Mouse (Mus musculus) hindbrain, embryonic 13.5 days (tissue): ENCODE results near the gene Stn1. TPM values are rescaled to one million over a fixed set of nuclear protein-coding genes. Genes with fewer than 3 reads are reported as not detected.

Experiments
- ATAC-seq: fragments of 200-750 bp; cut with Nextera tagmentation; 2 replicates; pipeline ENCODE4 v1.8.0; 2017; ENCODE audit warnings: moderate TSS enrichment; ENCODE audit not compliant: low FRiP score
- H3K27ac ChIP-seq: fragments of 300-500 bp; sonication (generic); 2 replicates; pipeline ENCODE4 v1.5.1; 2015; ENCODE audit warnings: inconsistent platforms, mild to moderate bottlenecking, moderate library complexity
- H3K27me3 ChIP-seq: fragments of 300-500 bp; sonication (generic); 2 replicates; pipeline ENCODE4 v1.6.1; 2015; ENCODE audit warnings: mild to moderate bottlenecking, inconsistent platforms
- H3K36me3 ChIP-seq: fragments of 300-500 bp; sonication (generic); 2 replicates; pipeline ENCODE4 v1.6.1; 2015; ENCODE audit warnings: mild to moderate bottlenecking, inconsistent platforms
- H3K4me1 ChIP-seq: fragments of 300-500 bp; sonication (generic); replicated peaks from 2 replicates; pipeline ENCODE4 v1.6.1; 2015; ENCODE audit warnings: inconsistent platforms
- H3K4me2 ChIP-seq: fragments of 300-500 bp; sonication (generic); 2 replicates; pipeline ENCODE4 v1.6.1; 2015; ENCODE audit warnings: inconsistent platforms, mild to moderate bottlenecking, moderate library complexity
- H3K4me3 ChIP-seq: fragments of 300-500 bp; sonication (generic); 2 replicates; pipeline ENCODE4 v1.5.1; 2015; ENCODE audit warnings: mild to moderate bottlenecking, inconsistent platforms
- H3K9ac ChIP-seq: fragments of 300-500 bp; sonication (generic); 2 replicates; pipeline ENCODE4 v1.6.1; 2015; ENCODE audit warnings: mild to moderate bottlenecking, inconsistent platforms
- H3K9me3 ChIP-seq: fragments of 300-500 bp; sonication (generic); 2 replicates; pipeline ENCODE4 v1.6.1; 2016; ENCODE audit warnings: inconsistent platforms
- WGBS: fragments of 180-500 bp; shearing (Covaris S2); methylation state at CpG from one replicate; pipeline ENCODE4 v1.1.7; 2015; 5-methylcytosine and 5-hydroxymethylcytosine counted together
- polyA plus RNA-seq: library from polyadenylated mRNA; unstranded; fragments of >200 nt; fragmentation: Nextera tagmentation; extraction: Ambion mirVana; gene quantifications from 2 replicates; pipeline ENCODE4 v1.2.1, GENCODE M21; 2015

Gene Stn1
- polyA plus RNA-seq, 1 experiment from 2014 or later: 34.6 TPM

GRCm38 (mm10) chr19:47536521-47537299 is 597 bp downstream of the Stn1 start:
- peaks cover 25% of the 10 kb centered on the region for H3K4me1 ChIP-seq
- H3K27ac ChIP-seq: peak overlapping the region; percentile 72
- WGBS: 4% methylated on average over 39 of the region's 39 CpGs
- H3K9ac ChIP-seq: peak overlapping the region; percentile 73
- no peaks in the 10 kb centered on the region for H3K27me3 ChIP-seq
- no peaks in the 10 kb centered on the region for H3K9me3 ChIP-seq
- H3K4me2 ChIP-seq: peak overlapping the region; percentile 63
- H3K4me3 ChIP-seq: peak overlapping the region; percentile 51
- H3K36me3 ChIP-seq: peaks cover 8% of the 10 kb centered on the region
- peak; percentile 97 for ATAC-seq

DNA sequence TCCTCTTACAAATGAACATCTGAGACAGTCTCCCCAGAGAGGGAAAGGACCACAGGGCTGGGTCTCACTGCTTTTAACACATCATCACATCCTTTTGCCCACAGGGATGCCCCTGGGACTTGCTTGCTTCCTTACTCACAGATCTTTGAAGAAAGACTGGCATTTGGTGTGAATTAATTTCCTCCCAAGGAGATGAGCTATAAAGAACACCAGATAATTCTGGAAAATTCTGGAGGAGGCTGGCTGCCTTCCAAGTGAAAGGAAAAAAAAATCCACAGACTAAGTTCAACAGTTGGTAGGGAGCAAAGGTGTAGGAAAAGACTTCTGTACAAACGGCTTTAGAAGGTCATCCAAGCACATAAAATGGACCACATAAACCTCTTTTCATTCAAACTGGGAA is 3.2 kb downstream of the Stn1 start:
- no peak overlapping the region for H3K27ac ChIP-seq
- no peaks in the 10 kb centered on the region for H3K27me3 ChIP-seq
- peaks cover 8% of the 10 kb centered on the region for H3K36me3 ChIP-seq
- no peaks in the 10 kb centered on the region for H3K9me3 ChIP-seq
- 87% methylated on average over 1 of the region's 1 CpGs for WGBS
- ATAC-seq: no peak
- H3K9ac ChIP-seq: no peak overlapping the region
- no peak overlapping the region for H3K4me2 ChIP-seq
- H3K4me3 ChIP-seq: no peak overlapping the region
- H3K4me1 ChIP-seq: peaks cover 25% of the 10 kb centered on the region

DNA sequence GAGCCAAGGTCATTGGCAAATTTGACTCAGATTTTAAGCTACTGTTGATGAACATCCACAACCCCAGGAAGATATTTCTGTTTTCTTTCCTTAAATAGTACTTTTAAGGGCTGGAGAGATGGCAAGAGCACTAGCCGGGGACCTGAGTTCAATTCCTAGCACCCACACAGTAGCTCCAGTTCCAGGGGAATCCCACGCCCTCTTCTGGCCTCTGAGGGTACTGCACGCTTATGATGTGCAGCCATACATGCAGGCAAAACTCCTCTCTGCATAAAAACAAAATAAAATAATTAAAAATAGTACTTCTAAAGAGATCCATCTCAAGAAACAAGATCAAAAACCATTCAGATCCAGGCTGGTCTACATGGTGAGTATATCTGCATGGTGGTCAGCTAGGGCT is 4.9 kb downstream of the Stn1 start:
- H3K4me2 ChIP-seq: no peak overlapping the region
- no peak overlapping the region for H3K4me3 ChIP-seq
- WGBS: 90% methylated on average over 3 of the region's 3 CpGs
- H3K9ac ChIP-seq: no peak overlapping the region
- H3K27me3 ChIP-seq: no peaks in the 10 kb centered on the region
- peaks cover 15% of the 10 kb centered on the region for H3K4me1 ChIP-seq
- H3K36me3 ChIP-seq: peaks cover 16% of the 10 kb centered on the region
- no peaks in the 10 kb centered on the region for H3K9me3 ChIP-seq
- no peak for ATAC-seq
- no peak overlapping the region for H3K27ac ChIP-seq

GRCm38 (mm10) chr19:47531309-47531708 is 6.0 kb downstream of the Stn1 start:
- Histone ChIP-seq H3K4me1 (peaks cover 9% of the 10 kb centered on the region), H3K4me2 (no peak overlapping the region), H3K27me3 (no peaks in the 10 kb centered on the region), H3K9me3 (no peaks in the 10 kb centered on the region), H3K4me3 (no peak overlapping the region), H3K36me3 (peaks cover 24% of the 10 kb centered on the region), H3K9ac (no peak overlapping the region), H3K27ac (no peak overlapping the region)
- no peak for ATAC-seq
- WGBS: 92% methylated on average over 5 of the region's 5 CpGs

- H3K9ac ChIP-seq: no peak overlapping the region
- no peak overlapping the region for H3K27ac ChIP-seq
- H3K36me3 ChIP-seq: peaks cover 47% of the 10 kb centered on the region
- no peak overlapping the region for H3K4me2 ChIP-seq
- no peak for ATAC-seq
- no peaks in the 10 kb centered on the region for H3K9me3 ChIP-seq
- no peaks in the 10 kb centered on the region for H3K27me3 ChIP-seq
- 82% methylated on average over 21 of the region's 21 CpGs for WGBS
- no peak overlapping the region for H3K4me3 ChIP-seq
- H3K4me1 ChIP-seq: no peaks in the 10 kb centered on the region
Measured at GRCm38 (mm10) chr19:47526239-47526986, 10.9 kb downstream of the Stn1 start.

DNA sequence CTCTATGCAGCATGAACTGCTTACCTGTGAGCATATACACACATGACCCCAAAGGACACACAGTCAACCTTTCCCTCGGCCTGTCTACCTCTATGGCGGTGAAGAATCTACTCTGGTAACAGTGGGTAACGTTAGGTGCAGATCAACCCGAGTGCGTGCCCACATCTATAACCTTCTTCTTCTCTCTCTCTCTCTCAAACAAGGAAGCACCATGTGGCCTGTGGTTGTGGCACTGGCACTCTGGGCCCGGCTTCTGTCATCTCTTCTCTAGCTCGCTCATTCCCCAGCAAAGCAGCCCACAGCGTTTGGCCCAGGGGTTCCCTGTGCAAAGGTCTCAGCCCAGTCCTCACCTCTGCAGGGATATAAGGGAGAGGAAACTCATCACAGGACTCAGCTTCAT is 12.4 kb downstream of the Stn1 start:
- H3K36me3 ChIP-seq: peaks cover 47% of the 10 kb centered on the region
- H3K4me1 ChIP-seq: no peaks in the 10 kb centered on the region
- no peak overlapping the region for H3K27ac ChIP-seq
- 87% methylated on average over 8 of the region's 8 CpGs for WGBS
- no peak for ATAC-seq
- H3K4me2 ChIP-seq: no peak overlapping the region
- no peaks in the 10 kb centered on the region for H3K27me3 ChIP-seq
- no peak overlapping the region for H3K9ac ChIP-seq
- H3K4me3 ChIP-seq: no peak overlapping the region
- no peaks in the 10 kb centered on the region for H3K9me3 ChIP-seq

DNA sequence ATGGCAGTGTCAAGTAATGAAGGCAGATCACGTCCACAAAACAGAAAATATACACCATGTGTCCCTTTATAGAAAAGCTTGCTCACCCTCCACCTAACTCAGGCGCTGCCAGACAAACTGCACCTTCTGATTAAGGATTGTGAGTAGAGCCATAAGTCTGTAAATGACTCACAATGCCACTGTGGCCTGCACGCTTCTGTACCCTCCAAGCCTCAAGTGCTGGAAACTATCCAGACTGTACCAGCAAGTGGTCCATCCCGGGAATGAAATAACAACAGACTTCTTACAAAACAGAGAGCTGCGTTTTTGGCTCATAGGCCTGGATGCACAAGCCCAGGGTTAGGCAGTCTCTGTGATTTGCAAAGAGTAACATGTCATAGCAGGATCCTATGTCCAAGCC is 15.9 kb downstream of the Stn1 start:
- ATAC-seq: no peak
- H3K9ac ChIP-seq: no peak overlapping the region
- H3K36me3 ChIP-seq: peaks cover 37% of the 10 kb centered on the region
- H3K9me3 ChIP-seq: no peaks in the 10 kb centered on the region
- no peaks in the 10 kb centered on the region for H3K27me3 ChIP-seq
- H3K27ac ChIP-seq: no peak overlapping the region
- no peak overlapping the region for H3K4me3 ChIP-seq
- no peak overlapping the region for H3K4me2 ChIP-seq
- H3K4me1 ChIP-seq: peaks cover 5% of the 10 kb centered on the region
- 85% methylated on average over 5 of the region's 5 CpGs for WGBS

DNA sequence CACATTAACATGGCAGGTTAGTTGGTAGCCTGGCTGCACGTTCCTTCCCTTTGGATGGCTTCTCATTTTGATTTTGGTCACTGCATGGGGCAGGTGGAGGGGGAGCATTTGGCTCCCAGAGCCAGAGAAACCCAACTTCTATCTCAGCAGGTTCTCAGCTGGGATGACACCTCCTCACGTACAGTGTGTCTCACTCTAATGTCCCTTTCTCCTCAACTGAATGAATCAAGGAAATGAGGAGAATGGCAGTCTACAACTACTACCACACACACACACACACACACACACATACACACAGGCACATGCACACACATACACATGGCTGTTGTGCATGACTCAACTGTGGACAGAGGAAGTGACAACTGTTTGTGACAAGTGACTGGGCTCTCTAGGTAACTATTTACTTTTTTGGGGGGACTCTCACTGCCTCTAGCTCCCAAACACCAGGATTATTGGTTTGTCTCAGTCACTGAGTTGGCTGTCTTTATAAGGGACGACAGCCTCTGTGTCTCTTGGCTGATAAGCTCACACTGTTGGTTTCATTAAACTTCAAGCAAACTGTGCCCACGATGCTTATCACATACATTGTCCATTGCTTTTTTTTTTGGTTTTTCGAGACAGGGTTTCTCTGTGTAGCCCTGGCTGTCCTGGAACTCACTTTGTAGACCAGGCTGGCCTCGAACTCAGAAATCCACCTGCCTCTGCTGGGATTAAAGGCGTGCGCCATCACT is 18.0 kb downstream of the Stn1 start:
- H3K9me3 ChIP-seq: no peaks in the 10 kb centered on the region
- no peak overlapping the region for H3K9ac ChIP-seq
- no peak for ATAC-seq
- H3K4me3 ChIP-seq: no peak overlapping the region
- H3K4me2 ChIP-seq: no peak overlapping the region
- no peaks in the 10 kb centered on the region for H3K27me3 ChIP-seq
- H3K36me3 ChIP-seq: peaks cover 50% of the 10 kb centered on the region
- no peak overlapping the region for H3K27ac ChIP-seq
- peaks cover 5% of the 10 kb centered on the region for H3K4me1 ChIP-seq
- 92% methylated on average over 8 of the region's 8 CpGs for WGBS

GRCm38 (mm10) chr19:47518475-47519162 is 18.7 kb downstream of the Stn1 start:
- whole genome bisulfite sequencing: 78% methylated on average over 24 of the region's 24 CpGs
- H3K27me3 ChIP-seq: no peaks in the 10 kb centered on the region
- H3K36me3 ChIP-seq: peaks cover 48% of the 10 kb centered on the region
- no peak overlapping the region for H3K9ac ChIP-seq
- H3K9me3 ChIP-seq: no peaks in the 10 kb centered on the region
- H3K27ac ChIP-seq: no peak overlapping the region
- H3K4me3 ChIP-seq: no peak overlapping the region
- peaks cover 5% of the 10 kb centered on the region for H3K4me1 ChIP-seq
- no peak for ATAC-seq
- no peak overlapping the region for H3K4me2 ChIP-seq

DNA sequence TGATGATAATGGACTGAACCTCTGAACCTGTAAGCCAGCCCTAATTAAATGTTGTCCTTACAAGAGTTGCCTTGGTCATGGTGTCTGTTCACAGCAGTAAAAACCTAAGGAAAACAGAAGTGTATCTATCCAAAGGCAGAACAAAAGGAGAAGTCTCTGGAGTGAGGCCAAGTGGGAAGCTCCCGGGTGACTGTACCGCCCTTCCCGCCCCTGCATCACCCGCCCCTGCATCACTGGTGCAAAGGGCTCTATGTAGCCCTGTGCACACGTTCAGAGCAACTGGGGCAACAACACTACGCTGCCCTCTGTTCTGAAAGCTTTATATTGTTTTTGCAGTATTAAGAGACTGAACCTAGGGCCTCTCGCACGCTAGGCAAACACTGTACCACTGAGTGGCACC is 19.7 kb downstream of the Stn1 start:
- Histone ChIP-seq H3K4me3 (no peak overlapping the region), H3K9me3 (no peaks in the 10 kb centered on the region), H3K27me3 (no peaks in the 10 kb centered on the region), H3K9ac (no peak overlapping the region), H3K27ac (no peak overlapping the region), H3K4me1 (peaks cover 5% of the 10 kb centered on the region), H3K36me3 (peaks cover 44% of the 10 kb centered on the region), H3K4me2 (no peak overlapping the region)
- 76% methylated on average over 8 of the region's 8 CpGs for WGBS
- ATAC-seq: no peak

DNA sequence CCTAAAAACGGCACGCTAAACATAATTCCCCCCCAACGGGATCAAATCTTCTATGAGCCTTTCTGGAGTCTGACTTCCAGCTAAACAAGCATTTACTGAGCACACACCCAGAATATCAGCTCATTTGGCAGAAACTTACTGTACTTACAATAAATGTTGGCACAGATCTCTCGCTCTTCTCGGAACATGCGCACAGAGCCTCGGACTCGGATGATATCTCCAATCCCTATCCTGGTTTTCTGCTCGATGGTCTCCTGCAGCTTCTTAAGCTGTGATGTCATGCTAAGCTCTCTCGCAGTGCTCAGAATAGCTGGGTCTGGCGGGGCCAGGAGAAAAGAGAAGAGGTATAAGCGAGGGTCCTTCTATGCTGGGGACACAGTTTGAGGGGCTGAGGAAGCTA is 20.4 kb downstream of the Stn1 start:
- no peak overlapping the region for H3K9ac ChIP-seq
- H3K4me2 ChIP-seq: no peak overlapping the region
- H3K4me3 ChIP-seq: no peak overlapping the region
- peaks cover 5% of the 10 kb centered on the region for H3K4me1 ChIP-seq
- H3K27me3 ChIP-seq: no peaks in the 10 kb centered on the region
- no peaks in the 10 kb centered on the region for H3K9me3 ChIP-seq
- no peak overlapping the region for H3K27ac ChIP-seq
- H3K36me3 ChIP-seq: peaks cover 37% of the 10 kb centered on the region
- 94% methylated on average over 12 of the region's 12 CpGs for WGBS
- no peak for ATAC-seq

DNA sequence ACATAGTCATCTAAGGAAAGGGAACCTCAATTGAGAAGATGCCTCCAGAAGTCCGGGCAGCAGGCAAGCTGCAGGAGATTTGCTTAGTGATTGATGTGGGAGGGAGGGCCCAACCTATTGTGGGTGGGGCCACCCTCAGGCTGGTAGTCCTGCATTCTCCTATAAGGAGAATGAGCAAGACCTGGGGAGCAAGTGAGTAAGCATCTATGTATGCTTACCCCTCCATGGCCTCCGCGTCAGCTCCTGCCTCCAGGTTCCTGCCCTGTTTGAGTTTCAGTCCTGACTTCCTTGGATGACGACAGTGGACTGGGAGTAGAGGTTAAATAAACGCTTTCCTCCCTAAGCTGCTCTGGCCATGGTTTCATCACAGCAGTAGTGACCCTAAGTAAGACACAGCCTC is 22.2 kb downstream of the Stn1 start:
- H3K36me3 ChIP-seq: peaks cover 33% of the 10 kb centered on the region
- WGBS: 83% methylated on average over 5 of the region's 5 CpGs
- ATAC-seq: no peak
- no peaks in the 10 kb centered on the region for H3K9me3 ChIP-seq
- H3K27me3 ChIP-seq: no peaks in the 10 kb centered on the region
- H3K27ac ChIP-seq: no peak overlapping the region
- no peak overlapping the region for H3K9ac ChIP-seq
- no peak overlapping the region for H3K4me3 ChIP-seq
- peaks cover 21% of the 10 kb centered on the region for H3K4me1 ChIP-seq
- no peak overlapping the region for H3K4me2 ChIP-seq
